Mouse (Mus musculus) erythroblast, embryonic 14.5 days (primary cell): Measurements from ENCODE around the gene Cep95.

Source experiments
- GATA1 ChIP-seq: IDR thresholded peaks from 2 replicates; pipeline ENCODE4 v1.6.1; 2012; ENCODE audit warnings: low read length, inconsistent platforms, mixed read lengths
- TAL1 ChIP-seq: IDR thresholded peaks from 3 replicates; pipeline ENCODE4 v1.6.1; 2012; ENCODE audit warnings: low read length, inconsistent platforms, mixed read lengths

GRCm38 (mm10) chr11:106817156-106817555 lies 28.1 kb downstream of the Cep95 start:
- TF ChIP-seq GATA1, result no peak
- TF ChIP-seq TAL1, result no peak
